Mouse (Mus musculus) embryonic facial prominence, embryonic 10.5 days (tissue): Measurements from ENCODE around the gene Pla2g6. TPM values are rescaled to one million over a fixed set of nuclear protein-coding genes. Genes with fewer than 3 reads are reported as not detected.

Experiments used
- DNase-seq: peaks from one replicate; pipeline ENCODE4 v3.0.0-alpha.2; 2017; ENCODE audit warnings: low spot score
- H3K27ac ChIP-seq: fragments of 300-500 bp; sonication (generic); replicated peaks from 2 replicates; pipeline ENCODE4 v1.5.1; 2016; ENCODE audit warnings: mild to moderate bottlenecking
- H3K27me3 ChIP-seq: fragments of 300-500 bp; sonication (generic); replicated peaks from 2 replicates; pipeline ENCODE4 v1.6.1; 2016; ENCODE audit warnings: low read depth, mild to moderate bottlenecking; ENCODE audit not compliant: poor library complexity, severe bottlenecking
- H3K36me3 ChIP-seq: fragments of 300-500 bp; sonication (generic); replicated peaks from 2 replicates; pipeline ENCODE4 v1.6.1; 2016; ENCODE audit warnings: mild to moderate bottlenecking, moderate library complexity
- H3K4me1 ChIP-seq: fragments of 300-500 bp; sonication (generic); 2 replicates; pipeline ENCODE4 v1.6.1; 2016
- H3K4me3 ChIP-seq: fragments of 300-500 bp; sonication (generic); 2 replicates; pipeline ENCODE4 v1.5.1; 2016; ENCODE audit warnings: mild to moderate bottlenecking, moderate library complexity
- H3K9me3 ChIP-seq: fragments of 300-500 bp; sonication (generic); 2 replicates; pipeline ENCODE4 v1.6.1; 2016; ENCODE audit warnings: mild to moderate bottlenecking
- WGBS: fragments of 180-500 bp; shearing (Covaris S2); methylation state at CpG from one replicate; pipeline ENCODE4 v1.1.7; 2016; 5-methylcytosine and 5-hydroxymethylcytosine counted together
- polyA plus RNA-seq: library from polyadenylated mRNA; unstranded; fragments of >200 nt; fragmentation: Nextera tagmentation; extraction: Ambion mirVana; gene quantifications from 2 replicates; pipeline ENCODE4 v1.2.1, GENCODE M21; 2016

Pla2g6 gene
- polyA plus RNA-seq, 1 experiment from 2014 or later: 18.4 TPM

- DNase-seq: no peak
- Histone ChIP-seq H3K9me3 (no peaks in the 10 kb centered on the region), H3K36me3 (peaks cover 69% of the 10 kb centered on the region), H3K27me3 (no peaks in the 10 kb centered on the region), H3K4me3 (no peak overlapping the region), H3K27ac (no peak overlapping the region), H3K4me1 (no peaks in the 10 kb centered on the region)
- 60% methylated on average over 5 of the region's 5 CpGs for WGBS
Observed at GRCm38 (mm10) chr15:79304832-79305231, 23.4 kb downstream of the Pla2g6 start.

DNA sequence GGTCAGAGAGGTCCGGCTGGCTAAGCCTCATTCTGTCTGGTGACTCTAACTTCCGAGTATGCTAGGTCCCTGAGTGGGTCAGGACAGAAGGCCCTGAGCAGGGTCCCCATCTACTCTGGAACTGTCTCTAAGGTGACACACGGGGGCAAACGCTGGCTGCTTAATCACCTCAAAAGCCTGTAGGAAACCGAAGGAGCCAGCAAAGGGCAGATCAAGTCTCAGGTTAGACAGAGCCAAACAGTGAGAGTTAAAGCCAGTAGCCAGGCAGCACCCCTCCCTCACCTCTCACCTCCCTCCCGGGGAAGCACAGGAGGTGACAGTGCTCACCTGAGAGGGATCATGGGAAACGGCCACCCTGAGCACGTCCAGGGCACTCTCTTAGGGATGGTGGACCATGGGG is 24.5 kb downstream of the Pla2g6 start:
- H3K4me3 ChIP-seq: no peak overlapping the region
- no peaks in the 10 kb centered on the region for H3K9me3 ChIP-seq
- no peak for DNase-seq
- H3K36me3 ChIP-seq: peaks cover 69% of the 10 kb centered on the region
- H3K27me3 ChIP-seq: no peaks in the 10 kb centered on the region
- WGBS: 86% methylated on average over 8 of the region's 8 CpGs
- H3K4me1 ChIP-seq: peaks cover 8% of the 10 kb centered on the region
- H3K27ac ChIP-seq: no peak overlapping the region

GRCm38 (mm10) chr15:79299563-79300155 is 28.5 kb downstream of the Pla2g6 start:
- Histone ChIP-seq H3K9me3 (no peaks in the 10 kb centered on the region), H3K4me3 (no peak overlapping the region), H3K36me3 (peaks cover 38% of the 10 kb centered on the region), H3K27ac (no peak overlapping the region), H3K27me3 (no peaks in the 10 kb centered on the region), H3K4me1 (peaks cover 14% of the 10 kb centered on the region)
- no peak for DNase-seq
- 83% methylated on average over 2 of the region's 2 CpGs for WGBS

DNA sequence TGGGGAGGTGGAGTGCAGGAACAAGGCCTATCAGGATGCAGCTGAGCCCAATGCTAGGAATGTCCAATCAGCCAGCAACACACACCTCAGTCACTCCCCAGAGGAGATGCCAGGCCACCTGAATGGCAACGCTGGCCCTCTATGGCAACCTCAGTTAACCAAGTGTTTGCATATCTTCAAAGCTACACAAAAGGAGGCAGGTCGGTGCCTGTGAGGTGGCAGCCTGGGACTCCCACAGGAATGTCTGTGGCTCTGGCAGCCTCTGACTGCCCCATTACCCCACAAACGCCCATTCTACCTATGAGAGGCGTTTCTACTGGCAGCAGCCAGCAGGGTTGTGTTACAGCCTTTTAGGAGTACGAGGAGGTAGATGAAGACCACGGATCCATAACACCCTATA is 29.6 kb downstream of the Pla2g6 start:
- Histone ChIP-seq H3K36me3 (peaks cover 27% of the 10 kb centered on the region), H3K4me3 (no peak overlapping the region), H3K27me3 (no peaks in the 10 kb centered on the region), H3K4me1 (peaks cover 14% of the 10 kb centered on the region), H3K27ac (0 out of 2 replicates have a peak overlapping the region, but pooled peaks have one; percentile 8), H3K9me3 (no peaks in the 10 kb centered on the region)
- no peak for DNase-seq
- 88% methylated on average over 6 of the region's 6 CpGs for WGBS

DNA sequence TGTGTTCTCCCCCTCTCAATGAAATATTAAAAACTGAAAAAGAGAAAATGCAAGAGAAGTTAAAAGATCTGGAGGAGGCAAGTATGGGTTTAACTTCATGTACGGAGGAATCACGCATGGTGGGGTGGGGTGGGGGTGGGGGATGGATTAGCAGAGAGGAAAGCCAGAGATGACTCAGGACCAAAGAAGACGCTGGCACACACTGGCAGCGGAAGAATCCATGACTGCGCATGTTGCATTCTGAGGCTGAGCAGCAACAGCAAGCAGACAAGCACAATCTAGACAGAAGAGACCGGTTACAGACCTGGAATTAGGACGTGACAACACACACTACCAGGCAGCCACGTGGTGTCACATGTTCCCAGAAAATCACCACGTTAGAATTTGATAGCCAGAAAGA is 35.4 kb downstream of the Pla2g6 start:
- no peak overlapping the region for H3K27ac ChIP-seq
- H3K4me1 ChIP-seq: no peaks in the 10 kb centered on the region
- DNase-seq: no peak
- WGBS: 91% methylated on average over 9 of the region's 9 CpGs
- no peak overlapping the region for H3K4me3 ChIP-seq
- peaks cover 17% of the 10 kb centered on the region; the same call in 1 of the 2 replicates for H3K36me3 ChIP-seq
- H3K27me3 ChIP-seq: no peaks in the 10 kb centered on the region
- H3K9me3 ChIP-seq: no peaks in the 10 kb centered on the region

- 85% methylated on average over 3 of the region's 3 CpGs for WGBS
- DNase-seq: no peak
- H3K4me3 ChIP-seq: no peak overlapping the region
- no peaks in the 10 kb centered on the region for H3K9me3 ChIP-seq
- H3K4me1 ChIP-seq: peaks cover 6% of the 10 kb centered on the region
- no peaks in the 10 kb centered on the region for H3K27me3 ChIP-seq
- peaks cover 38% of the 10 kb centered on the region for H3K36me3 ChIP-seq
- no peak overlapping the region for H3K27ac ChIP-seq
Observed at GRCm38 (mm10) chr15:79290340-79290739, 37.9 kb downstream of the Pla2g6 start.

GRCm38 (mm10) chr15:79289441-79289840 is 38.7 kb downstream of the Pla2g6 start:
- no peaks in the 10 kb centered on the region for H3K9me3 ChIP-seq
- no peaks in the 10 kb centered on the region for H3K27me3 ChIP-seq
- WGBS: 90% methylated on average over 12 of the region's 12 CpGs
- peaks cover 38% of the 10 kb centered on the region for H3K36me3 ChIP-seq
- no peak overlapping the region for H3K27ac ChIP-seq
- no peak for DNase-seq
- peaks cover 8% of the 10 kb centered on the region for H3K4me1 ChIP-seq
- H3K4me3 ChIP-seq: no peak overlapping the region

DNA sequence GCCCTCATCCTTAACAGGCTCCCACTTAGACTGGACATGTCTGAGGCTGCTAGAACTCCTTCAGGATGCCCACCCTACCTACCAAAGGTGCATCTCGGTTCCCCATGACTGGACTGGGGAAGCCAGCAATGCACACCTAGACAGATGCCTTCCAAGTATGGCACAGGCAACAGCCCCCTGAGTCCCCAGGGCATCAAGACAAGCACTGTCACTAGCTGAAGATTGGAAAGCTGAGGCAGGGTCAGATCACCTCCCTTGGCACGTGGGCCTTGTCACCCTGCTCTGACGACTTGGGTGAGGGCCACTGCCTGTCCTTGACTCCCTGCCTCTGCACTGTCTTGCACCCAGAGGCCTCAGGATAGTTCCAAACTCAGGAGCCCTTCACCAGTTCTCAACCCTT is 39.8 kb downstream of the Pla2g6 start:
- Histone ChIP-seq H3K9me3 (no peaks in the 10 kb centered on the region), H3K4me1 (peaks cover 8% of the 10 kb centered on the region), H3K27me3 (no peaks in the 10 kb centered on the region), H3K4me3 (no peak overlapping the region), H3K36me3 (peaks cover 38% of the 10 kb centered on the region), H3K27ac (no peak overlapping the region)
- 87% methylated on average over 3 of the region's 3 CpGs for WGBS
- DNase-seq: no peak

DNA sequence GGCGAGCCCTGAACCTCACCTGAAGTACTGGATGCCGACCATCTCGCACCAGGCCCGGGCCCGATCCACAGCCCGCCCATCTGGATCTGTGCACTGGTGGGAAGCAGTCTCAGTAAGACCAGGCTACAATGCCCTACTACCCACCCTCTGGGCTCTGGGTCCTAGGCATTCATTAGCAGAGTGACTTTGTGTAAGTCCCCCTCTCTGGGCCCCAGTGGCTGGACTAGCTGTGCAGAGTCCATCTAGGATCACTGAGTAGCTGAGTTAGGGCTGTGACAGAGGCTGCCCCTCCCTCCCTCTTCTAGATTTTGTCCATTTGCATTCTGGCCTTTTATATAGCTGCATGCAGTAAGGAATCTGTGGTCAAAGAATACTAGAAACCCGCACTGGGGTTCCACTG is 41.1 kb downstream of the Pla2g6 start:
- peaks cover 8% of the 10 kb centered on the region for H3K4me1 ChIP-seq
- no peak overlapping the region for H3K4me3 ChIP-seq
- no peak for DNase-seq
- H3K9me3 ChIP-seq: no peaks in the 10 kb centered on the region
- H3K36me3 ChIP-seq: peaks cover 38% of the 10 kb centered on the region
- 92% methylated on average over 7 of the region's 7 CpGs for WGBS
- no peaks in the 10 kb centered on the region for H3K27me3 ChIP-seq
- H3K27ac ChIP-seq: no peak overlapping the region

DNA sequence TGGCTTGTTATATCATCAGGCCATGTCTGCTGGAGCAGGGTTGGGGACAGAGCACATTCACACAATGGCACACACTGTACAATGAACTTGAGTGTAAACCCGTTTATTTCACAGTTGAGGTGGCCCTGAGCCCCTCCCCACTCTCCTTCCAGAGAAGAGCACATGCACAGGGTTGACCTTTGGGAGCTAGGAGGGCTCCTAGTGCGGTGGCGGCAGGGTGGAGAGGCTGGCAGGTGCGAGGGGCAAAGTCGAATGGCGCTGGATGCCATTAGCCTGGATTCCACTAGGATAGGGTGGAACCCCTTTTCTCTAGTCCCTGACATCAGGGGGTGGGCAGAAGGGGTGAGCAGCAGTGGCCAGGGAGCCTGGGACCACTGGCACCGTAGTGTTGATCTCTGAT is 42.0 kb downstream of the Pla2g6 start:
- Histone ChIP-seq H3K4me1 (peaks cover 15% of the 10 kb centered on the region), H3K27ac (no peak overlapping the region), H3K4me3 (no peak overlapping the region), H3K27me3 (no peaks in the 10 kb centered on the region), H3K36me3 (peaks cover 38% of the 10 kb centered on the region), H3K9me3 (no peaks in the 10 kb centered on the region)
- DNase-seq: no peak
- 90% methylated on average over 7 of the region's 7 CpGs for WGBS

- Histone ChIP-seq H3K9me3 (no peaks in the 10 kb centered on the region), H3K27me3 (no peaks in the 10 kb centered on the region), H3K4me3 (no peak within 1 kb of the TSS), H3K27ac (no peak within 1 kb of the TSS), H3K36me3 (peaks cover 38% of the 10 kb centered on the region), H3K4me1 (peaks cover 19% of the 10 kb centered on the region)
- WGBS: 67% methylated on average over 10 of the region's 10 CpGs
- no peak for DNase-seq
Observed at GRCm38 (mm10) chr15:79285399-79285798, 42.8 kb downstream of the Pla2g6 start, which contains the start of gene Baiap2l2. Gene Baiap2l2 (minus strand): TSS chr15:79285537.

DNA sequence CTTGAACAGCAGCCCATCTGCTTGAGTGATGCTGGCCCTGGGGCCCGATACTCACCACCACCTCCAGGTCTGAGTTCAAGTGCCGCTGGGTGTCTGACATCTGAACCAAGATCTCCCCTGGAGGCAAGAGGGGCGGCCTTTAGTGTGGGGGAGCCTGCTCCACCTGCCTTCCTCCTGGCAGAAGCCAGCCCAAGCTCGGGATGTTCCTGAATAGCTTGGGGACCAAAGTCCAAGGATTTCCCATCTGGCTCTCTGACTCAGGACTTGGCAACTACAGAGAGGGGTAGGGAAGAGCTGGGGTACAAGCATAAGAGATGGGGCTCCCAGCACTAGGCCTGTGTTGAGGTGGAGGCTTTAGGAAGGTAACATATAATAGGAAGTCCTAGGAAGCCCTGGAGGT is 44.8 kb downstream of the Pla2g6 start:
- H3K27ac ChIP-seq: no peak overlapping the region
- no peaks in the 10 kb centered on the region for H3K9me3 ChIP-seq
- no peaks in the 10 kb centered on the region for H3K27me3 ChIP-seq
- H3K36me3 ChIP-seq: peaks cover 27% of the 10 kb centered on the region
- 86% methylated on average over 4 of the region's 4 CpGs for WGBS
- no peak overlapping the region for H3K4me3 ChIP-seq
- H3K4me1 ChIP-seq: peaks cover 19% of the 10 kb centered on the region
- no peak for DNase-seq

- 80% methylated on average over 5 of the region's 5 CpGs for WGBS
- Histone ChIP-seq H3K27me3 (no peaks in the 10 kb centered on the region), H3K27ac (no peak overlapping the region), H3K9me3 (no peaks in the 10 kb centered on the region), H3K4me3 (no peak overlapping the region), H3K4me1 (peaks cover 19% of the 10 kb centered on the region), H3K36me3 (peaks cover 18% of the 10 kb centered on the region)
- DNase-seq: no peak
Observed at GRCm38 (mm10) chr15:79282434-79282833, 45.8 kb downstream of the Pla2g6 start.
